Mouse (Mus musculus): ENCODE results near the gene AI182371.

The AI182371 gene

GRCm38 (mm10) chr2:35069124-35069523 lies 32.2 kb downstream of the AI182371 start:
- DNase-seq (ENCODE audit: low spot score in 2 of 2), result no peak

GRCm38 (mm10) chr2:35067117-35067516 lies 34.2 kb downstream of the AI182371 start:
- no peak for DNase-seq (ENCODE audit: low spot score in 2 of 2)

- no peak for DNase-seq (ENCODE audit: low spot score in 2 of 2)
These were observed 34.7 kb downstream of the AI182371 start for GRCm38 (mm10) chr2:35066525-35067082.

GRCm38 (mm10) chr2:35063333-35064030 lies 37.9 kb downstream of the AI182371 start:
- DNase-seq (ENCODE audit: low spot score in 2 of 2), result no peak

- DNase-seq (ENCODE audit: low spot score in 2 of 2), result no peak
These were observed 40.0 kb downstream of the AI182371 start, which contains the start of gene Hc for GRCm38 (mm10) chr2:35061338-35061737. Gene Hc (minus strand): TSS chr2:35061438.

- DNase-seq (ENCODE audit: low spot score in 2 of 2), result no peak
These were observed 40.4 kb downstream of the AI182371 start for GRCm38 (mm10) chr2:35060897-35061296.

GRCm38 (mm10) chr2:35060256-35060655 lies 41.1 kb downstream of the AI182371 start:
- no peak for DNase-seq (ENCODE audit: low spot score in 2 of 2)

GRCm38 (mm10) chr2:35058325-35058724 lies 43.0 kb downstream of the AI182371 start:
- DNase-seq (ENCODE audit: low spot score in 2 of 2), result no peak

GRCm38 (mm10) chr2:35057243-35057642 lies 44.1 kb downstream of the AI182371 start:
- DNase-seq (ENCODE audit: low spot score in 2 of 2), result no peak

GRCm38 (mm10) chr2:35048851-35049250 lies 52.5 kb downstream of the AI182371 start:
- peak in 1 of 2 experiments; percentile 31 for DNase-seq (ENCODE audit: low spot score in 2 of 2)

GRCm38 (mm10) chr2:35044956-35045355 lies 56.4 kb downstream of the AI182371 start:
- no peak for DNase-seq (ENCODE audit: low spot score in 2 of 2)

- DNase-seq (ENCODE audit: low spot score in 2 of 2), result no peak
These were observed 62.6 kb downstream of the AI182371 start for GRCm38 (mm10) chr2:35038580-35039375.

Measured in spleen, postnatal 14 days (tissue).